Mouse (Mus musculus) midbrain, embryonic 13.5 days (tissue): Measurements from ENCODE around the gene Dnajc24. TPM values are rescaled to one million over a fixed set of nuclear protein-coding genes. Genes with fewer than 3 reads are reported as not detected.

Source experiments
- ATAC-seq: fragments of 200-750 bp; cut with Nextera tagmentation; 2 replicates; pipeline ENCODE4 v1.8.0; 2017; ENCODE audit warnings: mild to moderate bottlenecking, moderate TSS enrichment, moderate library complexity
- H3K27ac ChIP-seq: fragments of 300-500 bp; sonication (generic); 2 replicates; pipeline ENCODE4 v1.5.1; 2015; ENCODE audit warnings: inconsistent platforms, mild to moderate bottlenecking, moderate library complexity
- H3K27me3 ChIP-seq: fragments of 300-500 bp; sonication (generic); 2 replicates; pipeline ENCODE4 v1.6.1; 2015; ENCODE audit warnings: mild to moderate bottlenecking, inconsistent platforms
- H3K36me3 ChIP-seq: fragments of 300-500 bp; sonication (generic); 2 replicates; pipeline ENCODE4 v1.6.1; 2015; ENCODE audit warnings: mild to moderate bottlenecking, inconsistent platforms
- H3K4me1 ChIP-seq: fragments of 300-500 bp; sonication (generic); replicated peaks from 2 replicates; pipeline ENCODE4 v1.6.1; 2015; ENCODE audit warnings: inconsistent platforms
- H3K4me2 ChIP-seq: fragments of 300-500 bp; sonication (generic); replicated peaks from 2 replicates; pipeline ENCODE4 v1.6.1; 2015; ENCODE audit warnings: moderate library complexity, mild to moderate bottlenecking, inconsistent platforms
- H3K4me3 ChIP-seq: fragments of 300-500 bp; sonication (generic); replicated peaks from 2 replicates; pipeline ENCODE4 v1.5.1; 2015; ENCODE audit warnings: mild to moderate bottlenecking, inconsistent platforms
- H3K9ac ChIP-seq: fragments of 300-500 bp; sonication (generic); replicated peaks from 2 replicates; pipeline ENCODE4 v1.6.1; 2015; ENCODE audit warnings: mild to moderate bottlenecking, inconsistent platforms
- H3K9me3 ChIP-seq: fragments of 300-500 bp; sonication (generic); 2 replicates; pipeline ENCODE4 v1.6.1; 2016; ENCODE audit warnings: mild to moderate bottlenecking, inconsistent platforms
- WGBS: fragments of 180-500 bp; shearing (Covaris S2); methylation state at CpG from one replicate; pipeline ENCODE4 v1.1.7; 2015; 5-methylcytosine and 5-hydroxymethylcytosine counted together
- polyA plus RNA-seq: library from polyadenylated mRNA; unstranded; fragments of >200 nt; fragmentation: Nextera tagmentation; extraction: Ambion mirVana; gene quantifications from 2 replicates; pipeline ENCODE4 v1.2.1, GENCODE M21; 2015

The Dnajc24 gene
- 37.7 and 37.9 TPM in 2 replicates for polyA plus RNA-seq

DNA sequence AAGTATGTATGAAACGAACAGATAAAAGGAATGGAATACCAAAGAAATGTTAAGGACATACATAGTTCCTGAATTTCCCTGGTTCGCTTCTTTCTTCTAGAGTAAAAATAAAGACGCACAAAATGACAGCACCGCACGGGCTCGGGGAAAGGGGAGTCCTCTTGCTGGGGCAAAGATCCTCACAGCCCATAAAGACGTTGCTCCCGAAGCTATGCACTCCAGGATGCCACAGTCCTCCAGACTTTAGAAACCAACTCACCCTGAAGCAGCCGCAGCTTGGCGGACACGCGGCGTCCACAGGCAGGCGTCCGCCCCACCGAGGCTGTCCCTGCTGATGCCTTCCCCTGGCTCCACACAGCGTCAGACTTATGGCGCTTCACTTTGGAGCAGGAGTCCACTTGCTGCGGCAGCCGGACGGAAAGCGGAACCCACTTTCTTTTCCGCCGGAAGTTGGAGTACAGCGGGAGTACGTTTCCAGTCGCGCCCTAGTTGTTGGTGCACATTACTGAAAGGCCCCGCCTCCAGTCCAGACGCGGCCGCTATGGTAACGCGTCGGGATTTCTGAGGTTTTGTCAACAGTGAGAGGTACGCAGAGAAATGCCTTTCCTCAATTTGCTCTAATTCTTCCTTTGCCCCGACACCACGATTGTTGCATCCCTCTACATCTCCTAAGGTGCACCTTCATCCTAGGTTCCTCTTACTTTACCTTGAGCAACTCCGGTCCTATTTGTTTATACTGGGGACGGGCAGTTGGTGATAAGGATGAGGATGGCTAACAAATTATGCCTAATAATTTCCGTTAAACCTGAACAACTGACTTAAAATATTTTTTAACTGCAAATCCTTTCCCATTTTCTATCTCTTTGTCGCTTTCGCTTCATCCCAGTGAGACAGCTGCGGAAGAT is at the start of gene Dnajc24:
Dnajc24 (minus strand) TSS at position 715 of the 905 bp plus-strand sequence.
- ATAC-seq, result peak; percentile 98
- 2% methylated on average over 44 of the region's 44 CpGs for WGBS
- Histone ChIP-seq H3K4me2 (peak within 1 kb of the TSS; percentile 65), H3K4me3 (peak within 1 kb of the TSS; percentile 76), H3K9me3 (no peaks in the 10 kb centered on the region), H3K9ac (peak within 1 kb of the TSS; percentile 82), H3K36me3 (0 out of 2 replicates have a peak, but pooled peaks cover 4% of the 10 kb centered on the region), H3K27me3 (0 out of 2 replicates have a peak, but pooled peaks cover 3% of the 10 kb centered on the region), H3K27ac (peak within 1 kb of the TSS; percentile 83), H3K4me1 (peaks cover 11% of the 10 kb centered on the region)

DNA sequence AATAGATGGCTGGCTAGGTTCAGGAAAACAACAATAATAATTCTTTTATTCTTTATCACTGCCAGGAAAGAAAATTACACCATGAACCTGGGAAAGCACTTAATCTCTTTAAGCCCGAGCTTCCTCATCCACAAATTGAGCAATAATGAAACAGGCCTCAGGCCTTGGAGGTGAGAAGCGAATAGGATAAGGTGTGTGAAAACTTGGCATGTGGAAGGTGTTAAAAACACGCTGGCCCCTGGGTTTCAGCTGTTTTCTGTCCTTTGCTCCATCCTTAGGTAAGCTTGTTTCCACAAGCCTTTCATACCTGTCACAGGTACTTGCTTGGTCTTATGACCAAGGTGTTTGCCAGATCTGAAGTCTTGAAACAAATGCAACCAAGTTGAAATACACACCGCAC is 43.3 kb upstream of the Dnajc24 start:
- no peaks in the 10 kb centered on the region for H3K4me1 ChIP-seq
- no peak overlapping the region for H3K4me3 ChIP-seq
- H3K9me3 ChIP-seq, result no peaks in the 10 kb centered on the region
- no peak overlapping the region for H3K27ac ChIP-seq
- no peak for ATAC-seq
- H3K4me2 ChIP-seq, result no peak overlapping the region
- H3K36me3 ChIP-seq, result no peaks in the 10 kb centered on the region
- H3K27me3 ChIP-seq, result no peaks in the 10 kb centered on the region; the same call in 1 of the 2 replicates
- 84% methylated on average over 4 of the region's 4 CpGs for WGBS
- no peak overlapping the region for H3K9ac ChIP-seq

DNA sequence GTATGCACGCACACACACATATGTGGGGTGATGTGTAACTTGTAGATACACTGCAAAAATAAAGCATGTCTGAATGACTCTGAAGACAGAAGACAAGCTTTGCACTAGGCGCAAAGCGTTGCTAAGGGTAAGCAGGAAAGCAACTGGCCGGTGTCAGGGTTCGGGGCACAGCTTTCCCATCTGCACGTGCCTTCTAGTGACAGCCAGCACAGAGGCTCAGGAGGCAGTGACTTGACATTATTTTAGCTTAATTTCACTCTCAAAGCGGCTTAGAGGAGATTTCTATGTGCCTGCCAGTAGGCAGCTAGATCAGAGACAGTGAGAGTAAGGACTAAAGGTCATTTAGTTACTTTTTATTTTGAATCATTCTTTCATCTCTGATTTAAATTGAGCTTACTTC is 39.1 kb upstream of the Dnajc24 start:
- ATAC-seq, result no peak
- Histone ChIP-seq H3K9me3 (no peaks in the 10 kb centered on the region), H3K9ac (no peak overlapping the region), H3K4me3 (no peak overlapping the region), H3K4me1 (no peaks in the 10 kb centered on the region), H3K36me3 (no peaks in the 10 kb centered on the region), H3K27me3 (peaks cover 5% of the 10 kb centered on the region), H3K27ac (no peak overlapping the region), H3K4me2 (no peak overlapping the region)
- 44% methylated on average over 7 of the region's 7 CpGs for WGBS

DNA sequence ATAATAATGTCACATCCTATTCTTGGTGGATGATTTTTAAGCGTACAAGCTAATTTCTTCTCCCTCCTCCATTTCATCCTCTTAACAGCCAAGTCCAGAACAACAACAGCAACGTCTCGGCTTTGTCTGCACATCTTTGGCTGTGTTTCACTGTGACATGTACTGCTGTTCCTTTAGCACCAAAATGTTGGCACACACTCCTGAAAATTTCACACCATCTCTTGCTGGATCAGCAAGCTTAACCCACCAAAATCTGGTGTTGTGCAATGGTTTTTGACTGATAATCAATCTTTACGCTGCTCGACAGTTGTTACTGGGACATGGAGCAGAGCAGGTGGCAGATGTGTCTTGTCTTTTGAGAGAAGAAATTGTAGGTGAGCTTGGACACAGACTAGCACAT is 38.6 kb upstream of the Dnajc24 start:
- ATAC-seq, result no peak
- Histone ChIP-seq H3K4me2 (no peak overlapping the region), H3K4me1 (no peaks in the 10 kb centered on the region), H3K36me3 (no peaks in the 10 kb centered on the region), H3K9me3 (no peaks in the 10 kb centered on the region), H3K27ac (no peak overlapping the region), H3K9ac (no peak overlapping the region), H3K4me3 (no peak overlapping the region), H3K27me3 (peaks cover 5% of the 10 kb centered on the region)
- 80% methylated on average over 5 of the region's 5 CpGs for WGBS

DNA sequence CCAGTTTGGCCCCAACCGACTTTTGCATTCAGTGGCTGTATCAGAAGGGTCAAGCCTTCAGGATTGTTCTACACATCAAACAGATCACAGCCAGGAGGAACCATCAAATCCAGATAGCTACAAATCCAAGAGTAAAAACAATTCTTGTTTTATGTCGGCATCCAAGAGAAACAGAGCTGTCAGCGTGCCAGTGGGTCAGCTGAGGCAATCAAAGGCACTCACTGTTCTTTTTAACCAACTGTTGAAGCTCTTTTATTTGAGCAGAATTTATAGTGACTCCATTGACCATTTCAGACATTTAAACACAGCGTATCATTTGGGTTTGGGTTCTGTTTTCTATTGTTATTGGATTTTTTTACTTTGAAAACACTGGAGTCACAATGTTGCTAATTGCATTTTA is 34.9 kb upstream of the Dnajc24 start:
- Histone ChIP-seq H3K9ac (no peak overlapping the region), H3K27me3 (peaks cover 5% of the 10 kb centered on the region), H3K9me3 (no peaks in the 10 kb centered on the region), H3K36me3 (no peaks in the 10 kb centered on the region), H3K4me1 (no peaks in the 10 kb centered on the region), H3K4me2 (no peak overlapping the region), H3K4me3 (no peak overlapping the region), H3K27ac (no peak overlapping the region)
- WGBS, result 61% methylated on average over 4 of the region's 4 CpGs
- ATAC-seq, result no peak

DNA sequence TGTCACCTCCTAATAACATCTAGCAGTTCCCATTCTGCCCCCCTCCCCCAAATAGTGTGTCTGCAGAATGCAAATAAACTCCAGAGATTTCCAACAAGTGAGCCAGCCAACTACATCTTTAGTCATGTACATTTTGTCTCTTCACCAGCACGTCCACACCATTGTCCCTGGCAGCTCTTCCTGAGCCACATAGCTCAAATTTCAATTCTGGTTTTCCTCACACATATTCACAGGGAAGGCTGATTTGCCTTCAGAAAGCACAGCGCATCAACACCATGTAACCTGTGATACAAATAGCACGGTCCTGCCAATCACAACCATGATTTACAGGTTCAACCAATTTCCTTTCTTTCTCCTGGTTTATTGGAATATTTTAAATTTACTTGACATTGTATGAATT is 21.5 kb upstream of the Dnajc24 start:
- Histone ChIP-seq H3K4me3 (no peak overlapping the region), H3K4me2 (no peak overlapping the region), H3K4me1 (no peaks in the 10 kb centered on the region), H3K9ac (no peak overlapping the region), H3K9me3 (no peaks in the 10 kb centered on the region), H3K27ac (no peak overlapping the region), H3K36me3 (no peaks in the 10 kb centered on the region), H3K27me3 (no peaks in the 10 kb centered on the region)
- no peak for ATAC-seq
- WGBS, result 77% methylated on average over 3 of the region's 3 CpGs

DNA sequence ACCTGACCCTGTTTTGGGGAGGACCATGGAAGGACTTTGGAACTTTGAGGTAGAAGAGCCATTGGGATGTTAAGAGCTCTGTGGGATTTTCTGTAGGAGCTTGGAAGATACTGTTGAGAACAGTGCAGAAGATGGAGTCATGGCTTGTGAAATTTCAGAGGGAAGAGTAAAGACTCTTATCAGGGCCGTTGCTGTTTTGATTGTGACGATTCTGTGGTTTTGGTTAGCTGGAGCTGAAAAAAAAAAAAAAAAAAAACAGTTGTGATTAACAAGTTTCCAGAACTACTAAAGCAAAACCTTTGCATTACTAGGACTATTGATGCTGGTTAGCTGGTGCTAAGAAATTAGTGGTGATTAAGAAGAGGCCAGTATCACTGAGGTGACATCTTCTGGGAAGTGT is 5.1 kb upstream of the Dnajc24 start:
- Histone ChIP-seq H3K9me3 (no peaks in the 10 kb centered on the region), H3K27me3 (0 out of 2 replicates have a peak, but pooled peaks cover 3% of the 10 kb centered on the region), H3K4me3 (no peak overlapping the region), H3K9ac (no peak overlapping the region), H3K36me3 (no peaks in the 10 kb centered on the region), H3K4me1 (no peaks in the 10 kb centered on the region), H3K27ac (no peak overlapping the region), H3K4me2 (no peak overlapping the region)
- 72% methylated on average over 2 of the region's 2 CpGs for WGBS
- no peak for ATAC-seq

DNA sequence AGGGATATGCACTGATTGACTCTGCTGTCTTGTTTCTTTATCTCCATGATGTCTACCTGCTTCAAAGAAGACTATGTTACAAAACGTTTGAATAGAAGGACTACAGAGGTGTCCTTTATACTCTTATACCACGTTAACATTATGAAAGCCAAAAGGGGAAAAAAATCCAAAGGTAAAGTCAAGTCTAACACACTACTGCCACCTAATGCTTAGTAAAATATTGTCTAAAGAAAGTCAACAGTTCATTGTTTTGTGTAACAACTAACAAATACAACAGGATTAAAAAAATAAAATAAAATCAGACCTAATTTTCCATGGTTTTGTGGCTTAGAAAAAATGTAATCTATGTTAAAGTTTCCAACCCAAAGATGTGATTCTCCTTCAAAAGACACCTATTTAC is 15.3 kb downstream of the Dnajc24 start:
- no peak for ATAC-seq
- Histone ChIP-seq H3K27me3 (no peaks in the 10 kb centered on the region), H3K27ac (no peak overlapping the region), H3K4me3 (no peak overlapping the region), H3K36me3 (0 out of 2 replicates have a peak, but pooled peaks cover 7% of the 10 kb centered on the region), H3K9ac (no peak overlapping the region), H3K9me3 (0 out of 2 replicates have a peak, but pooled peaks cover 6% of the 10 kb centered on the region), H3K4me1 (peaks cover 9% of the 10 kb centered on the region), H3K4me2 (no peak overlapping the region)
- 22% methylated on average over 2 of the region's 2 CpGs for WGBS

DNA sequence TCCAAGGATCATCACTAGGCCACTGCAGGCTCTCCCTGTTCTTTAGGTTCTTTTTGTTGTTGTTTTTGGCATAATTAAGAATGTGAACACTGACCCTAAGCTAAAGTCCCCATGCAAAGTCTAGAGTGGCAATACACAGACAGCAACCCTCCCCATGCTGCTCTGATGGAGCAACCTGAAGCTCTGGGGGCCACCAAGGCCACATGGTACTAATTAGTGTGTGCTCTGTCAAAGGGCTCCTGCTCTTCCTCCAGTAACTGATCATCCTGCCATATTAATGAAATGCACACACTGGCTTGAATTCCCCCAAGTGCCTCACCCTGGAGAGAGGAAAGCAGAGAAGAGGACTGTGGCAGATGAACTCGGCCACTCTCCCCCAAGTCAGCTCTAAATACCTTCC is 16.2 kb downstream of the Dnajc24 start:
- Histone ChIP-seq H3K36me3 (0 out of 2 replicates have a peak, but pooled peaks cover 7% of the 10 kb centered on the region), H3K4me1 (peaks cover 9% of the 10 kb centered on the region), H3K27ac (no peak overlapping the region), H3K9me3 (0 out of 2 replicates have a peak, but pooled peaks cover 6% of the 10 kb centered on the region), H3K9ac (no peak overlapping the region), H3K4me2 (no peak overlapping the region), H3K4me3 (no peak overlapping the region), H3K27me3 (no peaks in the 10 kb centered on the region)
- no peak for ATAC-seq
- 46% methylated on average over 1 of the region's 1 CpGs for WGBS

DNA sequence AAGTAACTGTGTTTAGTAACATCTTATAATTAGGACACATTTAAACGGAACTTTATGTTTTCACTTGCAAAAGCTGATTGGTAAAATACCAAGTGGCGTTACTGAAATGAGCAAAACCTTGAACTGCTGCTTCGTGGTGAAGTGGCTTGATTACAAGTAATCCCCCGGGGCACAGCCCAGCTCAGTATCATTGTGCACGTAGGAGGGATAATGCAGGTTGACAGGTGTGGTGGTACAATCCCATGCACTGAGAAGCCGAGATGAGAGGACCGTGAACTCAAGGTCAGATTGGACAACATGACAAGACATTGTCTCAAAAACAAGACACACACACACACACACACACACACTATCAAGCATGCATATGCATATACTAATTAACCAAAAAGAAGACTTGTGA is 18.1 kb downstream of the Dnajc24 start:
- no peak overlapping the region for H3K4me3 ChIP-seq
- no peak for ATAC-seq
- H3K27ac ChIP-seq, result no peak overlapping the region
- 0 out of 2 replicates have a peak, but pooled peaks cover 6% of the 10 kb centered on the region for H3K9me3 ChIP-seq
- peaks cover 9% of the 10 kb centered on the region; the same call in 1 of the 2 replicates for H3K36me3 ChIP-seq
- H3K27me3 ChIP-seq, result no peaks in the 10 kb centered on the region
- no peak overlapping the region for H3K9ac ChIP-seq
- no peak overlapping the region for H3K4me2 ChIP-seq
- H3K4me1 ChIP-seq, result peaks cover 9% of the 10 kb centered on the region
- WGBS, result 67% methylated on average over 7 of the region's 7 CpGs

DNA sequence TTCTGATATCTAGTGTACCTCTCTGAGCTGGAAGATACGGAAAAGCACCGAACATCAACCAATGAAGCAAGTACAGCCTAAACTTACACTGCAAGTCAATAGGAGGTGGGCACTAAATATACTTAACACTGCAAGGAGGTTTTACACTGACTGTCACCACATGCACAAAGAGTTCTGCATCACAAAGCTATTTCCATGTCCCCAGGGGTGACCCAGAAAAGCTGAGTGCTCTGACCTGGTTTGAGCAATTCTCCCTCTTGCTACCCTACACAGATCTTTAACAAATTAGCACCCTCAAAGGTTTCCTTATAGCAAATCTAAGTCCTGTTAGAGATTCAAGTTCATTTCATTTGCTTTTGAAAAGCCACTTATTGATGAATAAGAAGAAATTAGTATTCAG is 25.3 kb downstream of the Dnajc24 start:
- Histone ChIP-seq H3K27ac (no peak overlapping the region), H3K9me3 (no peaks in the 10 kb centered on the region), H3K4me1 (peaks cover 10% of the 10 kb centered on the region; the same call in 1 of the 2 replicates), H3K4me3 (no peak overlapping the region), H3K27me3 (no peaks in the 10 kb centered on the region), H3K9ac (no peak overlapping the region), H3K4me2 (no peak overlapping the region), H3K36me3 (peaks cover 8% of the 10 kb centered on the region; the same call in 1 of the 2 replicates)
- ATAC-seq, result no peak
- 97% methylated on average over 2 of the region's 2 CpGs for WGBS

DNA sequence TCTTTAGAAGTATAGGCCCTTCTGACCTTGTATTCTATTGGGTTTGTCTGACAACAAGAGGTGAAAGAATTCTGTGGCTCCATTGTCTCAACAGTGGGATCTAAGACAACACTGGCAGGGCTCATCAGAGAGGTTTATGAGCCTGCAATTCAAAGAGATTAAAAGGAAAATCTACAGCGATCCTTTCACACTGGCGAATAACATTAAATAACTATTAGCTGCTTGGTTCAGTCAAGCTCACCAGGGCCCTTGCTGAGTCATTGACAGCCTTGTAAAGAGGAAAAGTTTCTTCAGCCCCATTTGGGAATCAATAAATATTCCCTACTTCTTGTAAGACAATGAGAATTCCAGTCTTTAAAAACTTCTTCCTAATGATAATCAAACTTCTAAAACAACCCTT is 29.4 kb downstream of the Dnajc24 start:
- H3K9ac ChIP-seq, result no peak overlapping the region
- WGBS, result 7% methylated on average over 2 of the region's 2 CpGs
- no peak overlapping the region for H3K4me3 ChIP-seq
- H3K36me3 ChIP-seq, result peaks cover 13% of the 10 kb centered on the region
- H3K4me2 ChIP-seq, result no peak overlapping the region
- H3K9me3 ChIP-seq, result no peaks in the 10 kb centered on the region
- H3K27me3 ChIP-seq, result no peaks in the 10 kb centered on the region
- no peak for ATAC-seq
- peaks cover 13% of the 10 kb centered on the region; the same call in 1 of the 2 replicates for H3K4me1 ChIP-seq
- H3K27ac ChIP-seq, result no peak overlapping the region
